Mouse (Mus musculus) neural tube, embryonic 14.5 days (tissue): ENCODE data around the gene Ikbke. TPM values are rescaled to one million over a fixed set of nuclear protein-coding genes. Genes with fewer than 3 reads are reported as not detected.
"Not testable (repeated sequence)": the region's sequence is repeated elsewhere in the genome, so short reads cannot be mapped to it uniquely, and the experiment has no call there.

Source experiments
- ATAC-seq: fragments of 200-750 bp; cut with Nextera tagmentation; 2 replicates; pipeline ENCODE4 v1.8.0; 2017; ENCODE audit warnings: low read depth, mild to moderate bottlenecking, moderate TSS enrichment, moderate library complexity
- H3K27ac ChIP-seq: fragments of 300-500 bp; sonication (generic); 2 replicates; pipeline ENCODE4 v1.5.1; 2014; ENCODE audit warnings: low read depth, mild to moderate bottlenecking, control low read depth, low read length, moderate library complexity, mixed read lengths
- H3K27me3 ChIP-seq: fragments of 300-500 bp; sonication (generic); 2 replicates; pipeline ENCODE4 v1.6.1; 2014; ENCODE audit warnings: low read length; ENCODE audit not compliant: control insufficient read depth, insufficient read depth
- H3K36me3 ChIP-seq: fragments of 300-500 bp; sonication (generic); 2 replicates; pipeline ENCODE4 v1.6.1; 2014; ENCODE audit warnings: low read length, mixed read lengths; ENCODE audit not compliant: control insufficient read depth, insufficient read depth
- H3K4me1 ChIP-seq: fragments of 300-500 bp; sonication (generic); 2 replicates; pipeline ENCODE4 v1.6.1; 2014; ENCODE audit warnings: low read length; ENCODE audit not compliant: control insufficient read depth, insufficient read depth
- H3K4me2 ChIP-seq: fragments of 300-500 bp; sonication (generic); 2 replicates; pipeline ENCODE4 v1.6.1; 2014; ENCODE audit warnings: mild to moderate bottlenecking, low read depth, low read length, control low read depth
- H3K4me3 ChIP-seq: fragments of 300-500 bp; sonication (generic); 2 replicates; pipeline ENCODE4 v1.5.1; 2014; ENCODE audit warnings: low read depth, low read length, control low read depth, mixed read lengths
- H3K9ac ChIP-seq: fragments of 300-500 bp; sonication (generic); replicated peaks from 2 replicates; pipeline ENCODE4 v1.6.1; 2014; ENCODE audit warnings: low read depth, mild to moderate bottlenecking, control low read depth, low read length, mixed read lengths
- H3K9me3 ChIP-seq: fragments of 300-500 bp; sonication (generic); 2 replicates; pipeline ENCODE4 v1.6.1; 2016; ENCODE audit warnings: low read length; ENCODE audit not compliant: control insufficient read depth
- WGBS: fragments of 180-500 bp; shearing (Covaris S2); extraction: QIAGEN DNeasy Blood & Tissue Kit; methylation state at CpG from one replicate; pipeline ENCODE4 v1.1.7; 2014; 5-methylcytosine and 5-hydroxymethylcytosine counted together
- polyA plus RNA-seq: library from polyadenylated mRNA; unstranded; fragments of >200 nt; fragmentation: Nextera tagmentation; extraction: Ambion mirVana; gene quantifications from 2 replicates; pipeline ENCODE4 v1.2.1, GENCODE M21; 2014

Gene Ikbke
- polyA plus RNA-seq, 1 experiment from 2014 or later: 0.55 TPM

- ATAC-seq, H3K27me3 ChIP-seq: not testable (repeated sequence)
Observed at GRCm38 (mm10) chr1:131252516-131253250, 26.7 kb downstream of the Ikbke start.

GRCm38 (mm10) chr1:131246433-131247395 is 32.7 kb downstream of the Ikbke start:
- Histone ChIP-seq H3K9ac (no peak overlapping the region), H3K9me3 (no peaks in the 10 kb centered on the region), H3K27ac (no peak overlapping the region), H3K4me2 (no peak overlapping the region), H3K4me3 (no peak overlapping the region), H3K4me1 (no peaks in the 10 kb centered on the region), H3K36me3 (no peaks in the 10 kb centered on the region), H3K27me3 (peaks cover 14% of the 10 kb centered on the region)
- ATAC-seq: peak; percentile 6; the same call in 1 of the 2 replicates
- WGBS: 15% methylated on average over 7 of the region's 7 CpGs

More at GRCm38 (mm10) chr1:131252516-131253250, 26.7 kb downstream of the Ikbke start:
- H3K4me3 ChIP-seq, H3K27ac ChIP-seq, H3K36me3 ChIP-seq, H3K9ac ChIP-seq, H3K4me2 ChIP-seq, H3K9me3 ChIP-seq, H3K4me1 ChIP-seq: not testable (repeated sequence)
- WGBS: 88% methylated on average over 7 of the region's 7 CpGs

DNA sequence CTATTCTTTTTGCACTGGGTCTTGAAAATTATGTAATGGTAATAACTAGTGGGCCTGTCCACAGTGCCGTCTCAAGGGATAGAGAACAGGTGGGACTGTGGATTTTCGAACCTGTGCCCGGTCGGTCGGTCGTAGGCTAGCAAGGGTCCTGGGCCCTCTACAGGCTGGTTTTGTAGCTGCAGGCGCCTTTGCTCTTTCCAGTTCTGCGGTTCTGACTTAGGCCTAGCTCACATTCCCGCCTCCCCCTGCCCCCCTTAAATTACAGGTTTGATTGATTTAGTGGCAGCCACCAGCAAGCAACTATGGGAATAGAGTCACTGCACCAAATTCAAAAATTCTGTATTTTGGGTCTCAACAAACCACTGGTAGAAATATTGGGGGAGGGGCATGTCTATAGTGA is 33.5 kb downstream of the Ikbke start:
- Histone ChIP-seq H3K27me3 (peaks cover 14% of the 10 kb centered on the region), H3K4me3 (peak overlapping the region; percentile 72), H3K9me3 (no peaks in the 10 kb centered on the region), H3K4me1 (no peaks in the 10 kb centered on the region), H3K4me2 (peak overlapping the region; percentile 95), H3K27ac (no peak overlapping the region), H3K9ac (no peak overlapping the region), H3K36me3 (no peaks in the 10 kb centered on the region)
- peak; percentile 63 for ATAC-seq
- 8% methylated on average over 9 of the region's 9 CpGs for WGBS

DNA sequence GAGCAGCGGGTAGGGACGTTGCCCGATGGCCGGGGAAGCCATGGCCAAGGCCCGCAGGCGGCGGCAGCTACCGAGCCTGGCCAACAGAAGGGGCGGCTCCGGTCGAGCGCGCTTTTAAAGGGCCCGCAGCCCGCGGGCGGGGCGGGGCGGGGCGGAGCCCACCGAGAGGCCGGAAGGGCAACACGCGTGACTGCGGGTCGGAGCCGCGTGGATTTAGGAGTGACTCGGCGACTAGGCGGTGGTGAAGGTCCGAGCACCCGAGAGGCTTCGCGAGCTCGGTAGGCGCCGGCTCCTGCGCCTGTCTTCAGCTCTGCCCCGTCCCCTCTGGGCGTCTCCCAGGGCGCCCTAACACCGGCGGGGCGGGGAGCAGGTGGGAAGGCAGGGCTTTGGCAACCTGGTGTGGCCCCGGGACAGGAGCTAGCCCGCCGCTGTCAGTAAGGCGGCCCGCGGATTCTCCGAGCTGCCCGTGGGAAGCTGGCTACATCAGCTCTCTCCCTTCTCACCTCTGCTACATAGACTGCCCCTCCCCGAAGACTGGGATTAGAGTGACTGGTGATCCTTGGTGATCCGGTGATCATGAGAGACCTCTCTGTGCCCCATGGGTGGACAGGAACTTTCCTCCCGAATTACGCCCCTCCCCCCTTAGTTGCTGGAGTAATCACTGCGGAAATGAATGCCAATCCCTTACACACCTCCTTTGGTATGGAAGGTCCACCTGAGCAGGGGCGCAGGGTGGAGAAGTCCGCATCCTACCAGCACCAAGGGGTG is 34.1 kb downstream of the Ikbke start, which contains the start of gene Rassf5:
Rassf5 (minus strand) TSS at position 170 of the 768 bp plus-strand sequence.
- Histone ChIP-seq H3K9ac (peak within 1 kb of the TSS; percentile 78), H3K27me3 (peaks cover 14% of the 10 kb centered on the region), H3K9me3 (no peaks in the 10 kb centered on the region), H3K36me3 (no peaks in the 10 kb centered on the region), H3K4me3 (peak within 1 kb of the TSS; percentile 72), H3K27ac (no peak within 1 kb of the TSS), H3K4me2 (peak within 1 kb of the TSS; percentile 95), H3K4me1 (no peaks in the 10 kb centered on the region)
- WGBS: under 1% methylated on average over 45 of the region's 60 CpGs
- ATAC-seq: peak; percentile 75

GRCm38 (mm10) chr1:131244536-131245088 is 34.8 kb downstream of the Ikbke start:
- H3K36me3 ChIP-seq: no peaks in the 10 kb centered on the region
- peak overlapping the region; percentile 78 for H3K9ac ChIP-seq
- H3K27me3 ChIP-seq: peaks cover 14% of the 10 kb centered on the region
- no peaks in the 10 kb centered on the region for H3K4me1 ChIP-seq
- peak overlapping the region; percentile 72 for H3K4me3 ChIP-seq
- no peak overlapping the region for H3K27ac ChIP-seq
- no peaks in the 10 kb centered on the region for H3K9me3 ChIP-seq
- ATAC-seq: peak; percentile 31
- WGBS: under 1% methylated on average over 44 of the region's 57 CpGs
- H3K4me2 ChIP-seq: peak overlapping the region; percentile 95

- H3K4me3 ChIP-seq: no peak overlapping the region
- no peak overlapping the region for H3K27ac ChIP-seq
- H3K27me3 ChIP-seq: peaks cover 14% of the 10 kb centered on the region
- no peak for ATAC-seq
- WGBS: 65% methylated on average over 6 of the region's 6 CpGs
- H3K4me1 ChIP-seq: no peaks in the 10 kb centered on the region
- no peak overlapping the region for H3K9ac ChIP-seq
- H3K4me2 ChIP-seq: no peak overlapping the region
- H3K36me3 ChIP-seq: no peaks in the 10 kb centered on the region
- no peaks in the 10 kb centered on the region for H3K9me3 ChIP-seq
Observed at GRCm38 (mm10) chr1:131242956-131243355, 36.5 kb downstream of the Ikbke start.

- 54% methylated on average over 12 of the region's 12 CpGs for WGBS
- H3K9me3 ChIP-seq: no peaks in the 10 kb centered on the region
- no peaks in the 10 kb centered on the region for H3K36me3 ChIP-seq
- H3K4me3 ChIP-seq: no peak overlapping the region
- no peak overlapping the region for H3K4me2 ChIP-seq
- H3K4me1 ChIP-seq: no peaks in the 10 kb centered on the region
- H3K27me3 ChIP-seq: peaks cover 10% of the 10 kb centered on the region
- no peak overlapping the region for H3K9ac ChIP-seq
- H3K27ac ChIP-seq: 0 out of 2 replicates have a peak overlapping the region, but pooled peaks have one; percentile 0
- no peak for ATAC-seq
Observed at GRCm38 (mm10) chr1:131239576-131240193, 39.7 kb downstream of the Ikbke start.

DNA sequence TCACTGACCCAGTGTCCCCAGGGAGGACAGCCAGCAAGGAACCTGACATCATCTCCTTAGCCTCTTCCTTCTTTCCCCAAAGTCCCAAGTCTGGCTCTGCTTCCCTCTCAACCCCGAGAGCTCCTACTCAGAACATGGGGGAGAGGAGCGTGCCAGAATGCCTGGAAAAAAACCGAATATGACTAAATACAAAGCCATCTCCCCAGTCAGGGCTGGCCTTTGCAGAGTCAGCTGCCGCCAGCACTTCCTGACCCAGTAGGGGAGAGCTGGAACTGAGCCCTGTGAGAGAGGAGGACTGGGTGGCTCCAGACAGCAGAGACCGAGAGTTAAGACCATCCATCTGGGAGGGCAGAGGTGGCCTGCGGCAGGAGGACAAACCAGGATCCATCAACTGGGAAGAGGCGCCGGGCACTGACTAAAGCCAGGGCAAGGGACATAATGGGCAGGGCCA is 40.5 kb downstream of the Ikbke start:
- no peaks in the 10 kb centered on the region for H3K9me3 ChIP-seq
- no peak overlapping the region for H3K4me3 ChIP-seq
- no peaks in the 10 kb centered on the region for H3K4me1 ChIP-seq
- no peak overlapping the region for H3K9ac ChIP-seq
- no peak overlapping the region for H3K27ac ChIP-seq
- H3K4me2 ChIP-seq: no peak overlapping the region
- 74% methylated on average over 8 of the region's 8 CpGs for WGBS
- no peaks in the 10 kb centered on the region for H3K36me3 ChIP-seq
- no peak for ATAC-seq
- H3K27me3 ChIP-seq: peaks cover 5% of the 10 kb centered on the region; the same call in 1 of the 2 replicates
